Mouse (Mus musculus): ENCODE results near the gene Gid8. TPM values are rescaled to one million over a fixed set of nuclear protein-coding genes. Genes with fewer than 3 reads are reported as not detected.
"Not testable (repeated sequence)": the region's sequence is repeated elsewhere in the genome, so short reads cannot be mapped to it uniquely, and the experiment has no call there.

The Gid8 gene
- polyA plus RNA-seq, 1 experiment = 64.7 TPM

- TF ChIP-seq POLR2A (IDR thresholded peaks at IDR 0.05; ENCODE audit: borderline replicate concordance, extremely low read depth, insufficient read depth, insufficient read length, poor library complexity, severe bottlenecking) (0 out of 2 replicates have a peak, but pooled peaks have one; percentile 10), CTCF (IDR thresholded peaks at IDR 0.05; ENCODE audit: borderline replicate concordance, extremely low read depth, insufficient read depth, insufficient read length) (no peak)
- DNase-seq (ENCODE audit: low read depth) = no peak
These were observed 599 bp downstream of the Gid8 start for GRCm38 (mm10) chr2:180710276-180711155.

GRCm38 (mm10) chr2:180711527-180711926 lies 1.6 kb downstream of the Gid8 start:
- no peak for TF ChIP-seq POLR2A (IDR thresholded peaks at IDR 0.05; ENCODE audit: borderline replicate concordance, extremely low read depth, insufficient read depth, insufficient read length, poor library complexity, severe bottlenecking)
- no peak for TF ChIP-seq CTCF (IDR thresholded peaks at IDR 0.05; ENCODE audit: borderline replicate concordance, extremely low read depth, insufficient read depth, insufficient read length)
- no peak for DNase-seq (ENCODE audit: low read depth)

- DNase-seq (ENCODE audit: low read depth) = no peak
- no peak for TF ChIP-seq CTCF (IDR thresholded peaks at IDR 0.05; ENCODE audit: borderline replicate concordance, extremely low read depth, insufficient read depth, insufficient read length)
- no peak for TF ChIP-seq POLR2A (IDR thresholded peaks at IDR 0.05; ENCODE audit: borderline replicate concordance, extremely low read depth, insufficient read depth, insufficient read length, poor library complexity, severe bottlenecking)
These were observed 2.2 kb downstream of the Gid8 start for GRCm38 (mm10) chr2:180712037-180712689.

- not testable (repeated sequence) for DNase-seq (ENCODE audit: low read depth)
These were observed 12.8 kb downstream of the Gid8 start for GRCm38 (mm10) chr2:180722748-180723147.

GRCm38 (mm10) chr2:180723865-180724264 lies 13.9 kb downstream of the Gid8 start:
- no peak for TF ChIP-seq POLR2A (IDR thresholded peaks at IDR 0.05; ENCODE audit: borderline replicate concordance, extremely low read depth, insufficient read depth, insufficient read length, poor library complexity, severe bottlenecking)
- DNase-seq (ENCODE audit: low read depth) = no peak

GRCm38 (mm10) chr2:180724585-180725413 lies 14.9 kb downstream of the Gid8 start, which contains the start of gene Slc17a9:
Gene Slc17a9, plus strand, starts transcription at chr2:180725263.
- TF ChIP-seq CTCF (IDR thresholded peaks at IDR 0.05; ENCODE audit: borderline replicate concordance, extremely low read depth, insufficient read depth, insufficient read length) (no peak), POLR2A (IDR thresholded peaks at IDR 0.05; ENCODE audit: borderline replicate concordance, extremely low read depth, insufficient read depth, insufficient read length, poor library complexity, severe bottlenecking) (no peak)
- DNase-seq (ENCODE audit: low read depth) = no peak

GRCm38 (mm10) chr2:180725414-180725778 lies 15.5 kb downstream of the Gid8 start:
- DNase-seq (ENCODE audit: low read depth) = no peak
- TF ChIP-seq POLR2A (IDR thresholded peaks at IDR 0.05; ENCODE audit: borderline replicate concordance, extremely low read depth, insufficient read depth, insufficient read length, poor library complexity, severe bottlenecking) (no peak), CTCF (IDR thresholded peaks at IDR 0.05; ENCODE audit: borderline replicate concordance, extremely low read depth, insufficient read depth, insufficient read length) (no peak)

GRCm38 (mm10) chr2:180725856-180726629 lies 16.1 kb downstream of the Gid8 start:
- TF ChIP-seq POLR2A (IDR thresholded peaks at IDR 0.05; ENCODE audit: borderline replicate concordance, extremely low read depth, insufficient read depth, insufficient read length, poor library complexity, severe bottlenecking) (no peak), CTCF (IDR thresholded peaks at IDR 0.05; ENCODE audit: borderline replicate concordance, extremely low read depth, insufficient read depth, insufficient read length) (no peak)
- no peak for DNase-seq (ENCODE audit: low read depth)

- no peak for TF ChIP-seq CTCF (IDR thresholded peaks at IDR 0.05; ENCODE audit: borderline replicate concordance, extremely low read depth, insufficient read depth, insufficient read length)
These were observed 16.9 kb downstream of the Gid8 start for GRCm38 (mm10) chr2:180726658-180727442.

GRCm38 (mm10) chr2:180727613-180728021 lies 17.7 kb downstream of the Gid8 start:
- TF ChIP-seq POLR2A (IDR thresholded peaks at IDR 0.05; ENCODE audit: borderline replicate concordance, extremely low read depth, insufficient read depth, insufficient read length, poor library complexity, severe bottlenecking) (no peak), CTCF (IDR thresholded peaks at IDR 0.05; ENCODE audit: borderline replicate concordance, extremely low read depth, insufficient read depth, insufficient read length) (no peak)
- DNase-seq (ENCODE audit: low read depth) = no peak

More at GRCm38 (mm10) chr2:180726658-180727442, 16.9 kb downstream of the Gid8 start:
- no peak for DNase-seq (ENCODE audit: low read depth)

Data from brain, embryonic 14.5 days (tissue).